Mouse (Mus musculus) gastrocnemius, adult 18-20 months (tissue): ENCODE data around the gene Magi2. TPM values are rescaled to one million over a fixed set of nuclear protein-coding genes. Genes with fewer than 3 reads are reported as not detected.
"Not testable (repeated sequence)": the region's sequence is repeated elsewhere in the genome, so short reads cannot be mapped to it uniquely, and the experiment has no call there.

ENCODE experiments used
- DNase-seq: peaks from one replicate; pipeline ENCODE4 v3.0.0; 2021; ENCODE audit warnings: low spot score
- total RNA-seq, 2 experiments: library from RNA; stranded (reverse); gene quantifications; 2 replicates each; pipeline ENCODE4 v1.2.3; 2021

The Magi2 gene
- total RNA-seq, 2 experiments from 2014 or later = 0.53 to 0.85 TPM

DNA sequence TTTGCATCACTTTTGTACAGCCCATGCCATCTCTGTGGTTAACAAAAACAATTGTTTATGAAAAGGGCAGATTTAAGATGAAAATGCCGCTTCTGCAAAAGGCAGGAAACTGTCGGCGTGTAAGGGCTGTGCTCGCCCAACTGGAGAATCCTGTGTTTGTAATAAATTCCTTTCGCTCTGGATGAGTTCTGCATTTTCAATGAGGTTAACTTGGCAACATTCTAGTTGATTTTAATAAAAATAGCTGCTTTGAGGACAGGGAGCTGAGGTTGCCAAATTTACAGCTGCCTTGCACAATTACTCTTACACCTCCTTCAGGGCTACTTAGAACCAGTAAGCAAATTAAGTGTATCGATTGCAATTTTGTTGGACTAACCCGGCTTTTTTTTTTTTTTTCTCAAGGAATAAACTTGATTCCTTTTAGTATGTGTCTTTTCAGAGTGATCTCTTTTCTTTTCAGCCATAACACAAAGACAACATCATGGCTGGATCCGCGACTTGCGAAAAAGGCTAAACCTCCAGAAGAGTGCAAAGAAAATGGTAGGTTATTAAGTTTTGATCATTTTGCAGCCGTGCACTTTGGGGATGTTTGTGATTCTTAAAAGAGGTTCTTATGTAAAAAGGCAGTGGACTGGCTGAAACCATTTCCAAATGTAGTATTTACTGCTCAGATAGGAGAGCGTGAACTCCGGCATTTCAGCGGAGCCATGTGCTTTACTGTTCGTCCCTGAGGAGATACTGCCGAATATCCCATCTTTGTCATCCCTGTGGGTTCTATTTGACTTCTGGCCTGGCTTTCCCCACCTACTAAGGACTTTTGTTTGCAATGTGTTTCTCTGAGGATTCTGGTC lies 1001.3 kb downstream of the Magi2 start:
- no peak for DNase-seq

DNA sequence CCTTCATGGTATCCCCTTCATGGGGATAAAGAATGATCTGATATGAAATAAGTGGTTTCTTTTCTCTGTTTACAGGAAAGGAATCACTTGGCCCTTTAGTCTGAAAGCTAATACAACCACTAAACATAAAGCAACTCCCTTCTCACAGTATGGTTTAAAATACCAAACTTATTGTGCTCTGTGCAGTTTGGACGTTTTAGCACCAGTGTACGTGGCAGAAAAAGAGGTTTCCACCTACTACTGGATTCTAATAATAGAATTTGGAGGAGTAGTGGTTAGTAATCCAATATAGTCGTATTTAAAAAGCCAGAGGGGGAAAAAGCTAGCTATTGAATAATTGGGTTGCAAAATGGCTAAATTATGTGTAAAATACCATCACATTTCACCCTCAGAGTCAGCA lies 1005.1 kb downstream of the Magi2 start:
- no peak for DNase-seq

DNA sequence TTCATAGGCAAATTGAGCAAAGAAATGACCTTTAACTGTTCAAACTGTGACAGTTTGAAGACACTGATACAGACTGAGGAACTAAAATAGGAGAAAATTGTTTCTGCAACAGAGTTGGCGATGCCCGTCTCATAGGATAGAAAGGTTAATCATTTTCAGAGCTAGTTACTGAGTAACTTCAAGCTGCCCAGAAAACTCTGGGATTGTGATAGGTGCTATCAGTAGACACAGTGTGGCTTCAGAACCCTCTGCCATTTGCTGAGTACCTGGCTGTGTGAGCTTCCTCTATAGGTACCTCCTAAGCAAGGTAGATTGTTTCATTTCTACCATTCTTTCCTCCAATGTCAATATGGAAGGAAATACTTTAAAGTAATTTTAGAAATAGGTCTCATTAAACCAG lies 1014.7 kb downstream of the Magi2 start:
- no peak for DNase-seq

DNA sequence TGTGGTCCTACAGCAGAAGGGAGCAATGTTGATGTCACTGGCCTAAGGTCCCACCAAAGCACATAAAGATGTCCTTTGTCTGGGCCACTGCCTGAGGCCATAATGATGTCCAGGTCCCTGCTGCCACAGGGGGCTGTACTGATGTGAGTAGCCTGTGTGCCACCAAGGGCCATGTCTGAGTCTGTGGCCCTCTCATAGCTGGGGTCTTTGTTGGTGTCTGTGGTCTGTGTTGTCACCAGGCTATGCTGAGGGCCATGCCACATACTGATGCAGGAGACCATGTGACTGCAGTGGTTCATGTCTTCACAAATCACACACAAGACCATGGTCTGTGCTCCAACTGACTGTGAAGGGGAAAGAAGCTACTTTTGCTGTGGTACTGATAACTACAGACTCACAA lies 1015.7 kb downstream of the Magi2 start:
- no peak for DNase-seq

DNA sequence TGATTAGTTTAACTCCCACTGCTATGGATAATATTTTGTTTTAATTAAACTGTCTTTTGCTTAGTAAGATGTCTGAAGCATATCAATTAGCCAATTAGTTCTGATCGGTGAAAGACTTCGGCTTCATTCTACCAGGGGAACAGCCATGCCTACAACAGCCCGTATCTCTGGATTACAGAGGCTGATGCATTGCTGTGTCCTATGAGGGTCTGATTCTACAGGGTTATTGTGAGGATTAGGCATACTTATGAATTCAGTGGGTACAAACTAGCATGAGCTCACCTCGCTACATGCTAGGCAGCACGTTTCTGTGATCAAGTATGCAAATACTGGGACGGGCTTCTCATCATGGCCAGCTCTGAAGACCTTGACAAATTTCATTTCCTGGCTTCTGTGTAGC lies 1022.5 kb downstream of the Magi2 start:
- DNase-seq = no peak

DNA sequence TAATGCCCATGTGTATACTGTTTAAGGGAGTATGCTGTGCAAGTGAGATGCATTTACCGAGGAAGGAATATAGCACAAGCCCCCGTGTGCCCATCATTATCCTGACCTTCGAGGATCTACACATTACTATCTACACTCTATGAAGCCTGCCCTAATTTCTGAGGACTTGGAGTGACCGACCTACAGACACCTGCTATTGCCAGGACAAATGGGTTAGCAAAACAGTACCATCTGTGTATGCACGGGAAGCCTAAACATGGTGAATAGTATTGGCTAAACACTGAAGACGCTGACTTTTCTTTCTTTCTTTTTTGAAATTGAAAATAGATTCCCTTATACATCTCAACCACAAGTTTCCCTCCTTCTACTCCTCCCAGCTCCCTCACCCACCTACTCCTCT lies 1024.7 kb downstream of the Magi2 start:
- no peak for DNase-seq

DNA sequence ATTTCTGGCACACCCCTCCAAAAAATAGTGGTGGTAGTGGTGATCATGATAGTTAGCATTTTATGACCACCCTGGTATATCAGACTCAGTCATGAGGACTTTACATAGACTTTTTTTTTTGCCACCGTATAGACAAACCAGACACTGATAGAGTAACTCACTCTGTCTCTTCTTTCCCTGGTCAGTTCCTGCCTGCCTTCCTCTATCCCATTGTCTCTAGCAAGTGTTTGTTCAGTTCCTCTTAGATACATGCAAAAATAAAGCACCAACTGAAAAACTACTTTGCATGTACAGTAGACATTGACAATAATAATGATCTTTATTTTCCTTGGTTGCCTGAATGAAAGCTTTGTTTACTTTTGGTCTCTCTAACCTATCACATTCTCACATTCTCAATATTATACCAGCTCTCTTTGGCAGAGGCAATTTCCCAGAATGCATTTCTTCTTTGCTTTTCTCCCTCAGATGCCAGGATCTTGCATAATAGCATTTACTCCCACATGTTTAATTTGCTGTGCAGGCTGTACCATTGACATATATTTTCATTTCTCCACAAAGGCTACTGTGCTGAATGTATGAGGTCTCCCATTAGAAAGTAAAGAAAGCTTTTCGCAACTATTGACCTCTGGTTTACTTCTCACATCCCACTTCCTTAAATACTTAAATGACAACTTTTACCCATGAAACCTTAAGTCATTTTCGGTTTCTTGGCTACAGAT lies 1029.5 kb downstream of the Magi2 start:
- DNase-seq = no peak

DNA sequence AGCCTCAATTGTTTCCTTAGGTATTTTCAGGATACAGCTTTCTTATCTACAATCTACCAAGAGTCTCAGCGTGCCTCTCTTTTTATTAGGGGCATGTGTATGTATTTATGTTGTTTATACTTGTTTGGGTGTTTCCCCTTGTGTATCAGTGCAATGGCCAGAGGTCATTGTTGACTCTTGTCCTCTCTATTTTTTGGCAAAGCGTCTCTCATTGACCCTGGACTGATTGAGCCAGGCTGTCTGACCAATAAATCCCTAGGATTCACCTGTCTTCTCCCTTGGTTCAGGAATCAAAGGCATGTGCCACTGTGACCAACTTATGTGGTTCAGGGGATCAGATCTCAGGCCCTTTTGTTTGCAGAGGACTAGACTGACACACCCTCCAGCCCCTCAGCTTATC lies 1030.1 kb downstream of the Magi2 start:
- DNase-seq = no peak

DNA sequence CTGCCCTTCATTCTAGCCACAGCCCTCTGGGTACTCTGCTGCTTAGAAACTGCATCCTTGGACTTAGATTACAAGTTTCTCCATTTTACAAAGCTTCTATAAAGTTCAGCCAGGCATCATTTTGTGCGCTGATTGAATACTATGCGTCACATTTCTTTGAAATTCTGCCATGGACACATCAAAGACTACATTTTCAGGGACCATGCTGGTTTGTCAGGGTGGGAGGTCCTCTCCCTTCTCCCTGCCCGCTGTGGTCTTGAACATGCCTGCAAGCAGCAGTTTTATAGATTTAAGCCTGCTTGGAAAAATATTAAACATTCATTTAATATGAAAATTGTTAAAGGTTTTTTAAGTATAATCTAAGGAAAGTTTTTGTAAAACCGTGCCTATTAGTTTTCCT lies 1030.6 kb downstream of the Magi2 start:
- DNase-seq = no peak

DNA sequence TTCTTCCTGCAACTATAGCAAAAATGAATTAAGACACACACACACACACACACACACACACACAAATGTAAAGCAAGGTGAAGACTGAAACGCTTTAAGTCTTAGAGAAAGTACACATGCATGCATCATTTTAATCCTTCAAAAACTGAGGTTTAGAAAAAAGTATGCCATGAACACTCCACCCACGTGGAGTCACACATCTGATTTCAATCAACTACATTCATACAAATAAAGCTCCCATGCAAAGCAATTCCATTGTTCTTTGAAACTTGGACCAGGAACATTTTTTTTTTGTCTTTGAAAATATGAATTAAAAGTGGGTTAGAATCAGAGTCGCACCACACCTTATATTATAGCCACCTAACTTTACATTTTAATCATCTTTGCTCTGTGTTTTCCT lies 1032.9 kb downstream of the Magi2 start:
- DNase-seq = no peak

DNA sequence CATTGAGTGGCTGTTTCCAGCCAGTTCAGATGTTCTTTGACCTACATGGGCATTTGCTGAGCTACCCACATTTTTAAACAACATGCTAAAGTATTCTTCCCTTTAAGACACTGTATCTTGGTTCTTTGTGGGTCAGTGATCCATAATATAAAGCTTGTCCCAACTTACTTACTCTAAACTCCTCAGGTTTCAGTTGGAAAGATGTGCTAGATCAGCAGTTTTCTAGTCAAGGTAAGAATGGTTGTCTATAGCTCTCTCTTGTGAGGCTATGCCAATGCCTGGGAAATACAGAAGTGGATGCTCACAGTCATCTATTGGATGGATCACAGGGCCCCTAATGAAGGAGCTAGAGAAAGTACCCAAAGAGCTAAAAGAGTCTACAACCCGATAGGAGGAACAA lies 1045.8 kb downstream of the Magi2 start:
- DNase-seq = not testable (repeated sequence)

DNA sequence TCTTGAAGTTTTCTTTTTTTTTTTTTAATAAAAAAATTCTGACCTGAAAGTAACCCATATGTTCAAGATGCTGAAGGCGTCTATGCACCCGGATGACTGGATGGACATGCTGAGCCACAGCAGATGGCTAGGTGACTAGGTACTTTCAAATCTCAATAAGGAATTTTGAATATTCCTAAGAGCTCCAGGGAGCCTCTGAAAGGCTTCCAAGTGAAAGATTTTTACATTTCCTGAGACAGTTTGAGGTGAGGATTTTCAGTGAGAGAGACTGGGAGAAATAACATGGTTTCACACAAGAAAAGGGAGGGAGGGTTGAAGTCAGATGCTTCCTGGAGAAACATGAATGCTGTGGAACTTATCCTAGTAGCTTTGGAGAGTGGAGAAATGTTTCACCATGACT lies 1048.8 kb downstream of the Magi2 start:
- no peak for DNase-seq

DNA sequence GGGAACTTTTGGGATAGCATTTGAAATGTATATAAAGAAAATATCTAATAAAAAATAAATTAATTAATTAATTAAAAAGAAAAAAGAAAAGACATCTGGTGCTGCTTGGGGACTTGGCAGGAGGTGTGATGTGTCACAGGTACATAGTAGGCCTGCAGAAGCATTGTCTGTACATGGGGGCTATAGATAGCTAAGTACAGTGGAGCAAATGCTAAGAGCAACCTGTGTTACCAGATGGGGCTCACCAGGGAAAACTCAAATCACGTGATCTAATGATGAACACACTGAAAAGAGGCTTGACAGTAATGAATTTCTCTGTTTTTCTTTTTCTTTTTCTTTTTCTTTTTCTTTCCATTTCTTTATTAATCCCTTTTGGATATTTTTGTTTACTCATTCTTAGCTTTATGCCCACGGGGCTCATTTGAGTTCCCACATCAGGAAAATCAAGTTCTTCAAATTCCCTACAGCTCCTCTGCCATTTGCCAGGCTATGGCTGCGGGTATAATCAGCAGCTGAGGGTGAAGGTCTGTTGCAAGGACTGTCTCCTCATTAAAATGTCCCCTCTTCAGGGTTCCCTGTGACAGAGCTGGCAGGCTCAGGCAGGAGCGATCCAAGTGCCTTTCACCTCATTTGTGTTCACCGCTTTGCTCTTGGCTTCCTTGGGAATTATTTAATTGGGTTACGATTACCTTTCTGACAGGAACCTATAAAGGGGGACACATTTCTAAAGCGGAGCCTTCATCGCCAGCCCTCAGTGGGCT lies 1058.4 kb downstream of the Magi2 start:
- DNase-seq = no peak

DNA sequence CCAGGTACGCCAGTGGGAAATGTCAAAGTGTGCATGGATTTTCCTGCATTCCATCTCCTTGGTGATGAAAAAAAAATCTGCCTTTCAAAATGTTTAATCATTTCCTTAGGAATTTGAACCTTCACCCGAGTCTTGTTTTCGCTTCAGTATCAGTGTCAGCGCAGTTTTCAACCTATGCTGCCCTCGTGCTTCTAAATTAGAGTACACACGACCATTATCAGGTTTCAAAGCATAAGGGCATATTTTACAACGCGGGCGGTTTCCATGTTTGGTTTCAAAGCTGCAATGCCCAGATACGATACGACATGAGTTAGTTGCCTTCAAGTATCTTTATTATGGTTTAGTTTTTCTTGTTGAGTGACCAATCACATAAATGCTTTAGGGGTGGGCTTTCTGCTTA lies 1067.7 kb downstream of the Magi2 start:
- no peak for DNase-seq

DNA sequence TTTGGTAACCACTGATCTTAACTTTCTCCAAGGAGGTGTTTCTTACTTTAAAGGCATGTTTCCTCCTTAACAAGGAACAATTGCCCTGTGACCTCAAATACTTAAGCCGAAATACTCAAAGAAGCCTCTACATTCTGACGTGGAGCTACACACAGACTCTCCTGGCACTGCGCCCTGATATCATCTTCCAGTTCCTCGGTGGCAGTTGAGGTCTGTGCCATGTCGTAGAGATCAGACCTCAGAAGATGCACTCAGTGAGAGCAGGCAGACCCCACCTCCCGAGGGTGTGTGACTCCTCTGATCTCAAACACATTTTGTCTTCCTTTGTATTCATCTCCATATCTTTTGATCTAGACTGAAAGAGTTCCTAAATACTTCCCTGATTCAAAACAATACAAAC lies 1073.0 kb downstream of the Magi2 start:
- no peak for DNase-seq

DNA sequence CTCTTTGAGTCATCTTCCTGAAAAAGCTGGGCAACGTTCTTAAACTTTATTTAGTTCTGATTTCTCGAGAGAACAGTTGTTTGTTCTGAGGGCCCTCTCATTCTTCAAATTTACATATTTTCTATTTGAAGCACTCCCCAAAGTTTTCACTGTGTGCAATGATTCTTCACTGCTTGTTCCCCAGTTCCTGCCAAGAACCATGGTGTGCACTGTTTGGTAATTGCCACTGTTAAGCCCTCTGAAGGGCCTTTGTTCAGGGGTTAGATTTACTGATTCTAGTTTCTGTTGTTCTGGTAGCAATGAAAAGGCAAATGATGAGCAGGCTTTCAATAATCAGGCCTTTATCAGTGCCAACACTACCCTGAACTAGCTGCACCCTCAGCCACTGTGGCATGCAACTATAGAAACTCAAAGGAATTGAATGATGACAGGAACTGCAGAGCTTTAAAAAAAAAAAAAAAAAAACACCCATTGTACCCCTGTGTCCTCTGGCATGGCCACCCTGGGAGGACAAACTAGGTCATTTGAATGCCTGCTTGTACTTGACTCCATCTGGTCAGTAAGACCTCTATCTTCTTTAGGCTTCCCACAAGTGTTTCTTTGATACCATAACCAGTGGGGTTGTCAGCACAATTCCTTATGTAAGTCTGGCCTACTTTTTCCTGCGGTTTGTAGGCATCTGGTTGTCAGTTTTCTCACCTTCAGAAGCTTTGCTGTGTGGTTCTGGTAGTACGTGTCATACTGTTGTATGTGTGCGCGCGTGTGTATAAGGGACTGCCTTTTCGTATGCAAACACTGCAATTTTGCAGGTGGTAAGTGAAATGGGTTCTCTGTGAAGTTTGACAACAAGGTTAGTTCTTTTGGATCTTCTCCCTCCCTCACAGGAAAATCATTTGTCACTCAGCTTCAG lies 1076.5 kb downstream of the Magi2 start:
- no peak for DNase-seq

DNA sequence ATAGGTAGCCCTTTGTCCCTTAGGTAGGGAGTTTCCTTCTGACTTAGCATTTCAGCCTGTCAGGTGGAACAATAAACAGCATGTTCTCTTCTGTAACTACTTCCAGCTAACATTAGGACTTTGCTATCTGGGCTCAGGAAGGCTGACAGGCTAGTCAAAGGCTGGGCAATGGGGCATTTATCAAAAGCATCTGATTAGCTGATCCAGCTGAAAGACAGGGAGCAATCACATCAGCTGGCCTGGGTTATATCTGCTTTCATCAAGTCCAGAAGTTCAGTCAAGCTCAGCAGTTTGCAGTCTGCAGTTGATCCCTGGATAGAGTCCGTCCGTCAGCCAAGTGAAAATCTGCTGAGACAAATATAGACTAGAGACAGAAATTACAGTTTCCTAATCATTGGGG lies 1094.1 kb downstream of the Magi2 start:
- no peak for DNase-seq

DNA sequence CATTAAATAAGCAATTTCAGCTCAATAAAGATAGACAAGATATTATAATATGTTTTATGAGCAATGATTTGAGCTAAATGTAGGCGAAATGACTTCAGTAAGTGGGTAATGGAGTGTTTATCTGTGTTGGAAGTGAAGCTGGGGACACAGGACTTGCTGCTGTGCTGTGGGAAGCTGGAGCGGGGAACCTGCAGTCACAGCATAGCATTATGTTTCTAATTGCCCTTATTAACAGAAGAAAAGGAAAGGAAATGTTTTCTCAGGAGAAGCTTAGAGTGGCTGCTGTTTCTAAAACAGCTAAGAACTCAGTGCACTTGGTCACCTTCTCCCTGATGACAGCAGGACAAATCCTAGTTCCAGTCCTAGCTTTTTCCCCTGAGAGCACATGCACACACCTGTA lies 1098.5 kb downstream of the Magi2 start:
- DNase-seq = no peak

DNA sequence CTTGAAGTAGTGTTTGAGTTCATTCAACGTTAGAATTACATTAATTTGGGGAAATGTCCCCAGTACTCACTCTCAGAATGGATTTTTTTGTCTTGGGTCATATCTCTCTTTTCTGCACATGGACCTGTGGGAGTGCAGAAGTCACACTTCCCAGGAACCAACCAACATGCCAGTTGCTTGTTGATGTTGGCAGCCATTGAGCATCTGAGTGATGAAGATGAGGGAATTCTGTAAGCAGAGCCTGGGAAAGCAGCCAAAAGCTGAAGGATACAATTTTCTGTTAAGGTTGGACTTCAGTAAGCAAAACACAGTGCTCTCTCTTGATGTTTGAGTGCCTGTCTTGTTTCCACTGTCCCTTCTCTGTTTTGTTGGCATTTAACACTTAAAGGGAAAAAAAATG lies 1102.1 kb downstream of the Magi2 start:
- DNase-seq = no peak

DNA sequence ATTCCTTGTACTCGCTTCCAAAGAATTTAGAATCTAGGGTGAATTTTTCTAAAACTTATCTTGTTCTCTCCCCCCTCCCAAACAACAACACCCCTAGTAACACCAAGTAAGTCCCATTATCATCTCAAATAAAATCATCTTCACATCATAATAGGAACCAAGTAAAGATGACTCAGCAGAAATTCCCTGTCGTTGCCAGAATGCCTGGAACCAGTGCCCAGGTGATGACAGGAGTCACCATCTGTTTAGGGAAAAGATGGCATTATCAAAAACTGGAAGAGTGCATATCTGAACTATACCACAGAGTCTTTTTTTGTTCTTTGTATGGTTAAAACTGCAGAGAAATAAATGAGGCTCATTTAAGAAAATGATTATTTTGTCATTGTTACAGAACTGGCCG lies 1103.2 kb downstream of the Magi2 start:
- no peak for DNase-seq

DNA sequence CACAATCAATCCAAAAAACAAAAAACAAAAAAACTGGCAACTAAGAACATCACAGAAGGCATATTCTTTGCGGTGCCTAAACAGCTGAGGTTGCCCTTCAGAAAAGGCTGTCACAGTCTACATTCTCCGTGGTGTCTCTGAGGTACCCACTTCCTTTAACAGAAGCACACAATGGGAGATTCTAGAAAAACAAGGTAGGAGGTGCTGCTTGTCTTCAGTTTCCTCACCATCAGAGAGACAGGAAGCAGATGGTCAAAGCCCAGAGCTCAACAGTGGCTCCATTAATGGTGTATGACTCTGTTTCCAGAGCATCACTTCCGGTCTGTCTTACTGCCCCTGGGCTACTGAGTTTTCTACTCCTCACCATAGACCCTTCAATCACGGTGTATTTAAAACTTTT lies 1105.7 kb downstream of the Magi2 start:
- DNase-seq = no peak
